Mouse (Mus musculus): ENCODE data around the gene Adam11. TPM values are rescaled to one million over a fixed set of nuclear protein-coding genes. Genes with fewer than 3 reads are reported as not detected.

Gene Adam11
- polyA plus RNA-seq, 1 experiment: 0.41 TPM

DNA sequence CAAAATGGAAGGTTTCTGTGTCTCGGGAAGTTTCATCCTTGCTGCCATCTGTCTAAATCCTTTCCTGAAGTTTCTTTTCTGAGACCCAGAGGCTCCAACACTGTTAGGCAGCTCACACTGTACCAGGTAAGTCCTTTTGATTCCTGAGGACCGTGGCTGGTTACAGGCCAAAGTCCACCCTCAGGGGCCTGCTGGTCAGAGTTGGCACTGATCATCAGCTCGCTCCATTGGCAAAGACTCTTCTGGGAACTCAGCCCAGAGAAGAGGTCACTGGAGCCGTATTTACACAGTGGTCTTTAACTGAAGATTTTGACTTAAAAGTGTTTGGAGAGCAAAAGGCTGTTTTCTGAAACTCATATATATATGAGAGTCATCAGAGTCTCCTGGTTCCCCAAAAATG lies 12.9 kb upstream of the Adam11 start:
- H3K79me3 ChIP-seq (ENCODE audit: low read depth): no peaks in the 10 kb centered on the region
- H3K36me3 ChIP-seq (ENCODE audit: control insufficient read depth, insufficient read depth): no peaks in the 10 kb centered on the region
- TF ChIP-seq MAX (IDR thresholded peaks at IDR 0.05) (no peak), USF1 (IDR thresholded peaks at IDR 0.05; ENCODE audit: low read depth) (no peak), MYOD1 (IDR thresholded peaks at IDR 0.05; ENCODE audit: control insufficient read depth, insufficient read length, low read depth) (no peak), FOSL1 (IDR thresholded peaks at IDR 0.05; ENCODE audit: insufficient read depth, low read length, poor library complexity, severe bottlenecking) (no peak), CEBPB (IDR thresholded peaks at IDR 0.05; ENCODE audit: low read depth) (no peak), CTCF (IDR thresholded peaks at IDR 0.05; ENCODE audit: control insufficient read depth, insufficient read depth, insufficient read length) (no peak), MYOG (IDR thresholded peaks at IDR 0.05; ENCODE audit: control insufficient read depth, extremely low read depth, insufficient read length) (no peak)

GRCm38 (mm10) chr11:102749712-102750111 lies 11.5 kb upstream of the Adam11 start:
- H3K27me3 ChIP-seq (ENCODE audit: control insufficient read depth, insufficient read depth, insufficient read length): peaks cover 3% of the 10 kb centered on the region
- TF ChIP-seq CEBPB (IDR thresholded peaks at IDR 0.05; ENCODE audit: low read depth): no peak
- TF ChIP-seq USF1 (IDR thresholded peaks at IDR 0.05; ENCODE audit: low read depth): no peak
- no peaks in the 10 kb centered on the region for H3K79me2 ChIP-seq (ENCODE audit: control insufficient read depth, insufficient read depth)
- H3K79me3 ChIP-seq (ENCODE audit: low read depth): no peaks in the 10 kb centered on the region
- no peak overlapping the region for H3ac ChIP-seq (ENCODE audit: control insufficient read depth, insufficient read length, low read depth)
- H3K4me3 ChIP-seq (ENCODE audit: insufficient read depth, poor library complexity, severe bottlenecking): no peak overlapping the region
- no peaks in the 10 kb centered on the region for H3K36me3 ChIP-seq (ENCODE audit: control insufficient read depth, insufficient read depth)

More for the DNA sequence above, 12.9 kb upstream of the Adam11 start:
- Histone ChIP-seq H3K4me3 (ENCODE audit: insufficient read depth, poor library complexity, severe bottlenecking) (no peak overlapping the region), H3K27me3 (ENCODE audit: control insufficient read depth, insufficient read depth, insufficient read length) (peaks cover 5% of the 10 kb centered on the region), H3ac (ENCODE audit: control insufficient read depth, insufficient read length, low read depth) (no peak overlapping the region), H3K79me2 (ENCODE audit: control insufficient read depth, insufficient read depth) (no peaks in the 10 kb centered on the region)

DNA sequence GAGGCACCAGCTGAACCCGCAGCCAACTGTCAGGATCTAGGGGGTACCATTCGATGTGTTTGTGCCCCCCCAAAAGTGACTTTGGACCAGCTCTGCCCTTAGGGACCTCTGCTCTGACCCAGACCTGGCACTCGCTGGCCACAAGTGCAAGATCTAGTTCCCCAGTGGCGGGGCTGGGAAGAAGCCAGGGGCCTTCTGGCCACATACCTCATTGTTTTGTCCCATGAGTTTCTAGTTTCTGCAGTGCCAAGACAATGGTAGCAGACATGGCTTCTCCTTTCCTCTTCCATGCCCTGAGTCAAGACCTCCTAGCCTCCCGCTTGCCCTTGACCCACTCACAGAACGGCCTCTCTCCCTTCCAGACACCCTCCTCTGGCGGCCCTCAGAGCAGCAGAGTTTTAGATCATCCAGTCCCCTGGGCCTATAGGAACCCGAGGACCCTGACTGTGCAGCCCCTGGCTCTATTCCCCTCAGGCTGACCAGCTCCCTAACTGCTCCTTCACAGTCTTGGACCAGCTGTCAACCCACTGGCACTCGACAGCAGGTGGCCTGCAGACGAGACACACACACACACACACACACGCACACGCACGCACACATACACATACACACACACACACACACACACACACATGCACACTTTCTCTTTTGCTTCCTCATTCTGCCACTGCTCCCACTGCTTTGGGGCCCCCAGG lies 8.2 kb upstream of the Adam11 start:
- H3K79me2 ChIP-seq (ENCODE audit: control insufficient read depth, insufficient read depth): no peaks in the 10 kb centered on the region

GRCm38 (mm10) chr11:102753591-102754324 lies 7.5 kb upstream of the Adam11 start:
- H3K36me3 ChIP-seq (ENCODE audit: control insufficient read depth, insufficient read depth): no peaks in the 10 kb centered on the region
- H3K79me3 ChIP-seq (ENCODE audit: low read depth): no peaks in the 10 kb centered on the region
- H3ac ChIP-seq (ENCODE audit: control insufficient read depth, insufficient read length, low read depth): no peak overlapping the region
- peaks cover 3% of the 10 kb centered on the region for H3K27me3 ChIP-seq (ENCODE audit: control insufficient read depth, insufficient read depth, insufficient read length)
- TF ChIP-seq CEBPB (IDR thresholded peaks at IDR 0.05; ENCODE audit: low read depth) (no peak), CTCF (IDR thresholded peaks at IDR 0.05; ENCODE audit: control insufficient read depth, insufficient read depth, insufficient read length) (no peak), MYOD1 (IDR thresholded peaks at IDR 0.05; ENCODE audit: control insufficient read depth, insufficient read length, low read depth) (no peak), USF1 (IDR thresholded peaks at IDR 0.05; ENCODE audit: low read depth) (no peak), MYOG (IDR thresholded peaks at IDR 0.05; ENCODE audit: control insufficient read depth, extremely low read depth, insufficient read length) (no peak), FOSL1 (IDR thresholded peaks at IDR 0.05; ENCODE audit: insufficient read depth, low read length, poor library complexity, severe bottlenecking) (no peak), MAX (IDR thresholded peaks at IDR 0.05) (no peak)
- no peaks in the 10 kb centered on the region for H3K79me2 ChIP-seq (ENCODE audit: control insufficient read depth, insufficient read depth)
- H3K4me3 ChIP-seq (ENCODE audit: insufficient read depth, poor library complexity, severe bottlenecking): no peak overlapping the region

More for the DNA sequence above, 8.2 kb upstream of the Adam11 start:
- Histone ChIP-seq H3ac (ENCODE audit: control insufficient read depth, insufficient read length, low read depth) (no peak overlapping the region), H3K27me3 (ENCODE audit: control insufficient read depth, insufficient read depth, insufficient read length) (peaks cover 3% of the 10 kb centered on the region), H3K36me3 (ENCODE audit: control insufficient read depth, insufficient read depth) (no peaks in the 10 kb centered on the region), H3K79me3 (ENCODE audit: low read depth) (no peaks in the 10 kb centered on the region), H3K4me3 (ENCODE audit: insufficient read depth, poor library complexity, severe bottlenecking) (no peak overlapping the region)
- TF ChIP-seq MYOG (IDR thresholded peaks at IDR 0.05; ENCODE audit: control insufficient read depth, extremely low read depth, insufficient read length): no peak
- TF ChIP-seq USF1 (IDR thresholded peaks at IDR 0.05; ENCODE audit: low read depth): no peak
- no peak for TF ChIP-seq MYOD1 (IDR thresholded peaks at IDR 0.05; ENCODE audit: control insufficient read depth, insufficient read length, low read depth)
- no peak for TF ChIP-seq CTCF (IDR thresholded peaks at IDR 0.05; ENCODE audit: control insufficient read depth, insufficient read depth, insufficient read length)
- TF ChIP-seq CEBPB (IDR thresholded peaks at IDR 0.05; ENCODE audit: low read depth): no peak
- TF ChIP-seq FOSL1 (IDR thresholded peaks at IDR 0.05; ENCODE audit: insufficient read depth, low read length, poor library complexity, severe bottlenecking): no peak
- no peak for TF ChIP-seq MAX (IDR thresholded peaks at IDR 0.05)

GRCm38 (mm10) chr11:102754416-102754815 lies 6.8 kb upstream of the Adam11 start:
- Histone ChIP-seq H3ac (ENCODE audit: control insufficient read depth, insufficient read length, low read depth) (no peak overlapping the region), H3K27me3 (ENCODE audit: control insufficient read depth, insufficient read depth, insufficient read length) (peaks cover 3% of the 10 kb centered on the region), H3K79me2 (ENCODE audit: control insufficient read depth, insufficient read depth) (no peaks in the 10 kb centered on the region), H3K36me3 (ENCODE audit: control insufficient read depth, insufficient read depth) (no peaks in the 10 kb centered on the region), H3K79me3 (ENCODE audit: low read depth) (no peaks in the 10 kb centered on the region), H3K4me3 (ENCODE audit: insufficient read depth, poor library complexity, severe bottlenecking) (no peak overlapping the region)
- TF ChIP-seq CEBPB (IDR thresholded peaks at IDR 0.05; ENCODE audit: low read depth) (no peak), MYOD1 (IDR thresholded peaks at IDR 0.05; ENCODE audit: control insufficient read depth, insufficient read length, low read depth) (no peak), FOSL1 (IDR thresholded peaks at IDR 0.05; ENCODE audit: insufficient read depth, low read length, poor library complexity, severe bottlenecking) (no peak), MYOG (IDR thresholded peaks at IDR 0.05; ENCODE audit: control insufficient read depth, extremely low read depth, insufficient read length) (no peak), CTCF (IDR thresholded peaks at IDR 0.05; ENCODE audit: control insufficient read depth, insufficient read depth, insufficient read length) (no peak), MAX (IDR thresholded peaks at IDR 0.05) (no peak), USF1 (IDR thresholded peaks at IDR 0.05; ENCODE audit: low read depth) (no peak)

All from C2C12 (cell line).